Mouse (Mus musculus) limb, embryonic 14.5 days (tissue): ENCODE measurements around the gene Pecam1. TPM values are rescaled to one million over a fixed set of nuclear protein-coding genes. Genes with fewer than 3 reads are reported as not detected.
"Not testable (repeated sequence)": the region's sequence is repeated elsewhere in the genome, so short reads cannot be mapped to it uniquely, and the experiment has no call there.

Experiments
- ATAC-seq: fragments of 200-750 bp; cut with Nextera tagmentation; 2 replicates; pipeline ENCODE4 v1.8.0; 2017; ENCODE audit warnings: low read depth, moderate number of reproducible peaks, moderate TSS enrichment; ENCODE audit not compliant: low FRiP score
- DNase-seq: peaks from one replicate; pipeline ENCODE4 v3.0.0-alpha.2; 2015; ENCODE audit warnings: low spot score
- H3K27ac ChIP-seq: fragments of 300-500 bp; sonication (generic); replicated peaks from 2 replicates; pipeline ENCODE4 v1.5.1; 2014; ENCODE audit warnings: low read depth, mild to moderate bottlenecking, low read length, moderate library complexity, mixed read lengths
- H3K27me3 ChIP-seq: fragments of 300-500 bp; sonication (generic); 2 replicates; pipeline ENCODE4 v1.6.1; 2014; ENCODE audit warnings: low read length, mixed read lengths; ENCODE audit not compliant: control insufficient read depth, insufficient read depth
- H3K36me3 ChIP-seq: fragments of 300-500 bp; sonication (generic); 2 replicates; pipeline ENCODE4 v1.6.1; 2014; ENCODE audit warnings: mild to moderate bottlenecking, low read length, moderate library complexity, mixed read lengths; ENCODE audit not compliant: control insufficient read depth, insufficient read depth
- H3K4me1 ChIP-seq: fragments of 300-500 bp; sonication (generic); 2 replicates; pipeline ENCODE4 v1.6.1; 2014; ENCODE audit warnings: antibody characterized with exemption, low read length, mixed read lengths; ENCODE audit not compliant: control insufficient read depth, insufficient read depth
- H3K4me2 ChIP-seq: fragments of 300-500 bp; sonication (generic); replicated peaks from 2 replicates; pipeline ENCODE4 v1.6.1; 2014; ENCODE audit warnings: low read depth, mild to moderate bottlenecking, low read length, moderate library complexity; ENCODE audit not compliant: severe bottlenecking
- H3K4me3 ChIP-seq: fragments of 300-500 bp; sonication (generic); replicated peaks from 2 replicates; pipeline ENCODE4 v1.5.1; 2014; ENCODE audit warnings: low read length
- H3K9ac ChIP-seq: fragments of 300-500 bp; sonication (generic); 2 replicates; pipeline ENCODE4 v1.6.1; 2014; ENCODE audit warnings: mild to moderate bottlenecking, low read depth, low read length, moderate library complexity; ENCODE audit not compliant: severe bottlenecking
- H3K9me3 ChIP-seq: fragments of 300-500 bp; sonication (generic); 2 replicates; pipeline ENCODE4 v1.6.1; 2016; ENCODE audit warnings: low read length; ENCODE audit not compliant: control insufficient read depth
- POLR2A ChIP-seq: fragments of 200-500 bp; IDR thresholded peaks from 2 replicates; pipeline ENCODE4 v1.8.0; 2012; ENCODE audit warnings: inconsistent platforms, mild to moderate bottlenecking, moderate library complexity, borderline replicate concordance; ENCODE audit not compliant: insufficient read depth, insufficient read length; ENCODE audit errors: extremely low read depth
- WGBS: fragments of 180-500 bp; shearing (Covaris S2); extraction: QIAGEN DNeasy Blood & Tissue Kit; methylation state at CpG from one replicate; pipeline ENCODE4 v1.1.7; 2014; 5-methylcytosine and 5-hydroxymethylcytosine counted together
- polyA plus RNA-seq, 2 experiments: library from polyadenylated mRNA; depleted of rRNA in 1 of 2; stranded (reverse) in 1 of 2; unstranded in 1 of 2; fragments of >200 nt; fragmentation: Nextera tagmentation in 1 of 2; extraction: Ambion mirVana in 1 of 2; gene quantifications; 2 replicates each; pipeline versions ENCODE4 v1.2.1 to v1.2.3; 2012 to 2014

Gene Pecam1
- polyA plus RNA-seq, 2 experiments, result 39.0 to 44.2 TPM

GRCm38 (mm10) chr11:106751039-106752018 lies 901 bp upstream of the Pecam1 start, which contains the start of gene Milr1:
Gene Milr1 (plus strand): TSS chr11:106751226.
- no peak within 1 kb of the TSS for H3K9ac ChIP-seq

GRCm38 (mm10) chr11:106749557-106750120 lies 789 bp downstream of the Pecam1 start:
- WGBS, result 94% methylated on average over 7 of the region's 7 CpGs
- H3K27ac ChIP-seq, H3K4me3 ChIP-seq, DNase-seq, H3K9ac ChIP-seq, ATAC-seq, H3K27me3 ChIP-seq, H3K4me2 ChIP-seq, H3K4me1 ChIP-seq, H3K36me3 ChIP-seq, H3K9me3 ChIP-seq: not testable (repeated sequence)

More at GRCm38 (mm10) chr11:106751039-106752018, 901 bp upstream of the Pecam1 start, which contains the start of gene Milr1:
- no peak for DNase-seq
- Histone ChIP-seq H3K4me2 (no peak within 1 kb of the TSS), H3K9me3 (no peaks in the 10 kb centered on the region), H3K4me3 (no peak within 1 kb of the TSS), H3K27me3 (no peaks in the 10 kb centered on the region), H3K36me3 (no peaks in the 10 kb centered on the region), H3K27ac (no peak within 1 kb of the TSS), H3K4me1 (no peaks in the 10 kb centered on the region)
- no peak for ATAC-seq
- no peak for TF ChIP-seq POLR2A
- WGBS, result 85% methylated on average over 17 of the region's 17 CpGs

- Histone ChIP-seq H3K4me1 (no peaks in the 10 kb centered on the region), H3K36me3 (no peaks in the 10 kb centered on the region), H3K9me3 (no peaks in the 10 kb centered on the region), H3K27me3 (no peaks in the 10 kb centered on the region), H3K27ac (no peak overlapping the region), H3K4me3 (no peak overlapping the region), H3K4me2 (no peak overlapping the region), H3K9ac (no peak overlapping the region)
- no peak for ATAC-seq
- DNase-seq, result no peak
- TF ChIP-seq POLR2A, result no peak
- 80% methylated on average over 5 of the region's 5 CpGs for WGBS
Measured at GRCm38 (mm10) chr11:106744949-106745348, 5.5 kb downstream of the Pecam1 start.

GRCm38 (mm10) chr11:106742388-106742841 lies 8.0 kb downstream of the Pecam1 start:
- no peak for ATAC-seq
- no peak for TF ChIP-seq POLR2A
- Histone ChIP-seq H3K27ac (no peak overlapping the region), H3K36me3 (no peaks in the 10 kb centered on the region), H3K4me3 (no peak overlapping the region), H3K4me2 (no peak overlapping the region), H3K4me1 (no peaks in the 10 kb centered on the region), H3K9me3 (no peaks in the 10 kb centered on the region), H3K27me3 (no peaks in the 10 kb centered on the region), H3K9ac (no peak overlapping the region)
- DNase-seq, result peak; percentile 50
- 52% methylated on average over 6 of the region's 6 CpGs for WGBS

GRCm38 (mm10) chr11:106741826-106742225 lies 8.6 kb downstream of the Pecam1 start:
- no peaks in the 10 kb centered on the region for H3K27me3 ChIP-seq
- ATAC-seq (no peak), DNase-seq (no peak)
- WGBS, result 94% methylated on average over 3 of the region's 3 CpGs
- no peaks in the 10 kb centered on the region for H3K9me3 ChIP-seq
- no peak overlapping the region for H3K4me2 ChIP-seq
- no peak overlapping the region for H3K4me3 ChIP-seq
- H3K4me1 ChIP-seq, result no peaks in the 10 kb centered on the region
- H3K27ac ChIP-seq, result no peak overlapping the region
- H3K36me3 ChIP-seq, result no peaks in the 10 kb centered on the region
- TF ChIP-seq POLR2A, result no peak
- H3K9ac ChIP-seq, result no peak overlapping the region
